Mouse (Mus musculus): ENCODE data around the gene Lrrn2. TPM values are rescaled to one million over a fixed set of nuclear protein-coding genes. Genes with fewer than 3 reads are reported as not detected.

Gene Lrrn2
- polyA plus RNA-seq, 1 experiment from 2014 or later, result not detected

GRCm38 (mm10) chr1:132879801-132880160 lies 292 bp upstream of the Lrrn2 start:
- ATAC-seq (no peak), DNase-seq (no peak)
- Histone ChIP-seq H3K27me3 (ENCODE audit: insufficient read depth, low read length) (peaks cover 48% of the 10 kb centered on the region), H3K9ac (replicated peaks) (no peak overlapping the region), H3K36me3 (replicated peaks; ENCODE audit: insufficient read depth, low read length) (no peaks in the 10 kb centered on the region), H3K9me3 (ENCODE audit: low read length) (no peaks in the 10 kb centered on the region), H3K4me2 (ENCODE audit: low read depth, low read length) (no peak overlapping the region), H3K4me3 (ENCODE audit: low read depth, low read length) (no peak overlapping the region), H3K27ac (ENCODE audit: low read depth) (no peak overlapping the region), H3K4me1 (ENCODE audit: insufficient read depth) (peaks cover 7% of the 10 kb centered on the region; the same call in 1 of the 2 replicates)
- no peak for TF ChIP-seq CTCF (IDR thresholded peaks at IDR 0.05; ENCODE audit: low read depth)
- no peak for TF ChIP-seq EP300 (IDR thresholded peaks at IDR 0.05; ENCODE audit: low read depth)
- WGBS (ENCODE audit: insufficient replicate concordance), result 21% methylated on average over 8 of the region's 8 CpGs

- DNase-seq (no peak), ATAC-seq (no peak)
- Histone ChIP-seq H3K9ac (replicated peaks) (no peak overlapping the region), H3K27ac (ENCODE audit: low read depth) (no peak overlapping the region), H3K4me1 (ENCODE audit: insufficient read depth) (peaks cover 7% of the 10 kb centered on the region; the same call in 1 of the 2 replicates), H3K4me2 (ENCODE audit: low read depth, low read length) (peak overlapping the region; percentile 62), H3K9me3 (ENCODE audit: low read length) (no peaks in the 10 kb centered on the region), H3K4me3 (ENCODE audit: low read depth, low read length) (peak overlapping the region; percentile 35), H3K27me3 (ENCODE audit: insufficient read depth, low read length) (peaks cover 48% of the 10 kb centered on the region), H3K36me3 (replicated peaks; ENCODE audit: insufficient read depth, low read length) (no peaks in the 10 kb centered on the region)
- TF ChIP-seq EP300 (IDR thresholded peaks at IDR 0.05; ENCODE audit: low read depth) (no peak), CTCF (IDR thresholded peaks at IDR 0.05; ENCODE audit: low read depth) (no peak)
- under 1% methylated on average over 28 of the region's 28 CpGs for WGBS (ENCODE audit: insufficient replicate concordance)
Observed at GRCm38 (mm10) chr1:132881041-132881761, 1.1 kb downstream of the Lrrn2 start.

DNA sequence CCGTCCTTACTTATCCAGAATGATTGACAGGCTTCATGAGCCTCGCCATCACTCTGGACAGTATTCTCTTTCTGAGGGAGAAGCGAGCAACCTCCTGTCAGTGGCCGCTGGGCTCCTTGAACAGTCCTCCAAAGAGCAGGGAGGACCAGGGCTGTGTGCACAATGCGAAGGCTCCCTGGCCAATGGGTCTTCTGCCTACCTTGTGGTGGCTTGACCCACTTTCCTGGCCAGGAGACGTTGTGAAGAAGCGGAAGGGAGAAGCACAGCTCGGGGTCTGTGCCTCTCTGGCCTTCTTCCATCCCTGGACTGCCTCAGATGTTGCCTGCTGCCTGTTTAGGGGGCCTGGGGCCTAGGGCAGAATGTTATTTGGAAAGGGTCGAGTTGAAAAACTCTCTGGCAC lies 1.8 kb downstream of the Lrrn2 start:
- Histone ChIP-seq H3K4me2 (ENCODE audit: low read depth, low read length) (no peak overlapping the region), H3K27me3 (ENCODE audit: insufficient read depth, low read length) (peaks cover 48% of the 10 kb centered on the region), H3K4me3 (ENCODE audit: low read depth, low read length) (no peak overlapping the region), H3K36me3 (replicated peaks; ENCODE audit: insufficient read depth, low read length) (no peaks in the 10 kb centered on the region), H3K9ac (replicated peaks) (no peak overlapping the region), H3K4me1 (ENCODE audit: insufficient read depth) (peaks cover 7% of the 10 kb centered on the region; the same call in 1 of the 2 replicates), H3K9me3 (ENCODE audit: low read length) (no peaks in the 10 kb centered on the region), H3K27ac (ENCODE audit: low read depth) (no peak overlapping the region)
- TF ChIP-seq CTCF (IDR thresholded peaks at IDR 0.05; ENCODE audit: low read depth), result no peak
- no peak for TF ChIP-seq EP300 (IDR thresholded peaks at IDR 0.05; ENCODE audit: low read depth)
- ATAC-seq (no peak), DNase-seq (no peak)
- WGBS (ENCODE audit: insufficient replicate concordance), result 39% methylated on average over 9 of the region's 9 CpGs

GRCm38 (mm10) chr1:132885701-132886100 lies 5.6 kb downstream of the Lrrn2 start:
- peaks cover 20% of the 10 kb centered on the region for H3K27me3 ChIP-seq (ENCODE audit: insufficient read depth, low read length)
- no peak for TF ChIP-seq EP300 (IDR thresholded peaks at IDR 0.05; ENCODE audit: low read depth)
- TF ChIP-seq CTCF (IDR thresholded peaks at IDR 0.05; ENCODE audit: low read depth), result no peak
- no peak overlapping the region for H3K4me3 ChIP-seq (ENCODE audit: low read depth, low read length)
- no peaks in the 10 kb centered on the region for H3K9me3 ChIP-seq (ENCODE audit: low read length)
- no peak overlapping the region for H3K27ac ChIP-seq (ENCODE audit: low read depth)
- ATAC-seq, result no peak
- H3K4me2 ChIP-seq (ENCODE audit: low read depth, low read length), result no peak overlapping the region
- no peak overlapping the region for H3K9ac ChIP-seq (replicated peaks)
- WGBS (ENCODE audit: insufficient replicate concordance), result 44% methylated on average over 4 of the region's 4 CpGs
- no peak for DNase-seq
- peaks cover 6% of the 10 kb centered on the region; the same call in 1 of the 2 replicates for H3K4me1 ChIP-seq (ENCODE audit: insufficient read depth)
- H3K36me3 ChIP-seq (replicated peaks; ENCODE audit: insufficient read depth, low read length), result no peaks in the 10 kb centered on the region

- H3K4me1 ChIP-seq (ENCODE audit: insufficient read depth), result no peaks in the 10 kb centered on the region
- H3K4me2 ChIP-seq (ENCODE audit: low read depth, low read length), result no peak overlapping the region
- no peak overlapping the region for H3K9ac ChIP-seq (replicated peaks)
- TF ChIP-seq EP300 (IDR thresholded peaks at IDR 0.05; ENCODE audit: low read depth) (no peak), CTCF (IDR thresholded peaks at IDR 0.05; ENCODE audit: low read depth) (no peak)
- no peaks in the 10 kb centered on the region for H3K36me3 ChIP-seq (replicated peaks; ENCODE audit: insufficient read depth, low read length)
- H3K27ac ChIP-seq (ENCODE audit: low read depth), result no peak overlapping the region
- no peaks in the 10 kb centered on the region for H3K9me3 ChIP-seq (ENCODE audit: low read length)
- ATAC-seq (no peak), DNase-seq (no peak)
- H3K4me3 ChIP-seq (ENCODE audit: low read depth, low read length), result no peak overlapping the region
- WGBS (ENCODE audit: insufficient replicate concordance), result 48% methylated on average over 4 of the region's 4 CpGs
- H3K27me3 ChIP-seq (ENCODE audit: insufficient read depth, low read length), result peaks cover 11% of the 10 kb centered on the region
Observed at GRCm38 (mm10) chr1:132886626-132887025, 6.6 kb downstream of the Lrrn2 start.

GRCm38 (mm10) chr1:132888811-132889210 lies 8.7 kb downstream of the Lrrn2 start:
- 62% methylated on average over 4 of the region's 4 CpGs for WGBS (ENCODE audit: insufficient replicate concordance)
- no peak for DNase-seq

More at GRCm38 (mm10) chr1:132888811-132889210, 8.7 kb downstream of the Lrrn2 start:
- H3K27me3 ChIP-seq (ENCODE audit: insufficient read depth, low read length), result no peaks in the 10 kb centered on the region
- no peak overlapping the region for H3K9ac ChIP-seq (replicated peaks)
- H3K4me3 ChIP-seq (ENCODE audit: low read depth, low read length), result no peak overlapping the region
- no peak for TF ChIP-seq CTCF (IDR thresholded peaks at IDR 0.05; ENCODE audit: low read depth)
- no peak for TF ChIP-seq EP300 (IDR thresholded peaks at IDR 0.05; ENCODE audit: low read depth)
- H3K4me1 ChIP-seq (ENCODE audit: insufficient read depth), result no peaks in the 10 kb centered on the region
- no peaks in the 10 kb centered on the region for H3K36me3 ChIP-seq (replicated peaks; ENCODE audit: insufficient read depth, low read length)
- ATAC-seq, result no peak
- no peak overlapping the region for H3K27ac ChIP-seq (ENCODE audit: low read depth)
- H3K9me3 ChIP-seq (ENCODE audit: low read length), result no peaks in the 10 kb centered on the region
- H3K4me2 ChIP-seq (ENCODE audit: low read depth, low read length), result no peak overlapping the region

Data from liver, postnatal 0 days (tissue).